Mouse (Mus musculus) cerebellum, adult 18-20 months (tissue): ENCODE measurements around the gene Dtd1.

ENCODE experiments used
- DNase-seq, 2 experiments: peaks; one replicate each; pipeline ENCODE4 v3.0.0; 2021

The Dtd1 gene

DNA sequence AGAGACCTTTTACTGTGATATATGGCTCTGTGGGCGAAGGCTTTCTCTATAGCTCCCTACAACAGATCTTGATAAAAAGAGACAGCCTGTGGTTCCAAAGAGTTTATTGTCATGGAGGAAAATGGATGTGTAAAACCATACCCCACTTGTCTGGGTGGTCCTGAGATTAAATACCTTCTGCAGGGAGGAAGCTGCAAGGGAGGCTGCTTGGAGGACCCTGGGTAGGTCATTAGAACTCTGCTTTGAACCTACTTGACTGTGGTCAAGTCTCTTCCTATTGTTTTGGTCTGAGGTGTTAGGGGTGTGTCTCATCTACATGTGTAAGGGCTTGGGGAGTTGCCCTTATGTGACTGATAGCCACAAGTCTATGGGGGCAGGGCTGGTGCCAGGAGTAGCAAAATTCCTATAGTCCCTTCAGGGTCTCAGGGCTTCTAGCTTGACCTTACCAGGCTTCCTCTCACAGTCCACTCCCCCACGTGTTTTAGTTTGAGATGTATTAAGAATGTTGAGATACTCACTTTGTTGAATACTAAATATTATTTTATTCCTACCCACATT is 115.6 kb downstream of the Dtd1 start:
- DNase-seq, result no peak

DNA sequence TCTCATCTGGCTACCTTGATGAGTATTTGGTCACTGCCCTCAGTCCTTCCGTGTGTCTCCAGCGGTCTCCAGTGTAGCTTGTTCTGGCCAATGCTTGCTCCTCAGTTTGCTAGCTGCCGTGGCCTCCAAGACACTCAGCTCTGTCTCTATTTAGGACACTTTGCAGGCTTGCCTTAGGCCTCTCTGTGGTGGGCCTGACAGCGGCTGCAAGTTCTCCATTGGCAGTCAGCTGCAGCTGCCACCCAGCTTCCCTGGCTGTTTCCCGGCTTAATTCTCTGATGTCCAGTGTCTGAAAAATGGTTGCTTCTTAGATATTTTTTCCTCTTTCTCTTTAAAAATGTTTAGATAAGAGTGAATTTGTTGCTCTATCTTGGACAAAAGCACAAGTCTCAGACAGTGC is 116.6 kb downstream of the Dtd1 start:
- DNase-seq, result no peak

DNA sequence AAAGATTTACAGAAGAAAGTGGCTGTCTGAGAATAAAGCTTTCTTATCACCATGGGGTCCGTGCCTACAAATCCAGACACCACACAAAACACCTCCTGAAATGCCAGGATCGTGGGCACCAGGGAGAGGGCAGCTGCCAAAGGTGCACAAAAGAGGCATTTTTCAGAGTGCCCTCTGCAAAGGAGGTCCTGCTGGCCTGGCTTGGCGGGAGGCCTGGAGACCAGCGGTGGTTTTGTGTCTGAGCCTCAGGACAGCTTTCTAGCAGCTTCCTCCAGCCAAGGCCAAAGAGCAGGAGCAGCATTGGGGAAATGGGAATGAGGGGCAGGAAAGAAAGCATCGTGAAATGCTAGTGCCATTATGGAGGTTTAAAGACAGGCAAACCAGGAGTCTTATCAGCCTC is 118.6 kb downstream of the Dtd1 start:
- DNase-seq, result peak in 1 of 2 experiments; percentile 18

DNA sequence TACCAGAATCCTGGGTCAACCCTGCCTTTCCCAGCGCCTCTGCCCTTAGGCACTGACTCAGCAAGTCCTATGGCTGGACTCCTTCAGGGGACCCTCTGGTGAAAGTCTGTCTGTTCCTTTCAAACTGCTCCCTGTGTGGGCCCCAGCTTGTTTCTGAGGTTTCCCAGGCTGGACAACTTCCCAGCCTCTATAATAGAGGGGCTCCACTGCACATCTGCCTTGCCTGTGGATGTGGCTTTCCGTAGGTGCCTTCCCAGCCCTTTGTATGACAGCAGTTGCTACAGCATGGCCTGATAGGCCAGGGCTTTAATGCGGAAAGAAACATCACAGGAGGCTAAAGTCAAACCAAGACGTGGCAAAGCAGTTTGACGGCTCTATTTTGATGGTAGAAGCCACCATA is 119.6 kb downstream of the Dtd1 start:
- DNase-seq, result no peak

DNA sequence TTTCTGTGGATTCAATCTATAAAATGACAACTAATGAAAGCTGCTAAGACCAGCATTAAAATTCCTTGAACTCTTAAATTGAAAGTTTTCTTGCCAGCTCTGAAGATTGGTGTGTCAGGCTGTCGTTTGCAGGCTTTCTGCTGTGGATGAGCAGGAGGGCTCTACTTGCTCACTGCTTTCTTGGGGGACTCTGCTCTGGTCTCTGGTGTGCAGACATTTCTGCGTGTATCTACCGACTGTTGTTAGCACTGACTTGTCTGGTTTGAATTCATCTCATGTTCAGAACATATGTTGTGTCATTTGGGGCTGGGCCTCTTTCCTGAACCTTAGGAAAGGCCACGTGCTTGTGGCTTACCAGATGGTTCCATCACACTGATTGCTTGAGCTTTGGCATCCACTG is 120.0 kb downstream of the Dtd1 start:
- no peak for DNase-seq

DNA sequence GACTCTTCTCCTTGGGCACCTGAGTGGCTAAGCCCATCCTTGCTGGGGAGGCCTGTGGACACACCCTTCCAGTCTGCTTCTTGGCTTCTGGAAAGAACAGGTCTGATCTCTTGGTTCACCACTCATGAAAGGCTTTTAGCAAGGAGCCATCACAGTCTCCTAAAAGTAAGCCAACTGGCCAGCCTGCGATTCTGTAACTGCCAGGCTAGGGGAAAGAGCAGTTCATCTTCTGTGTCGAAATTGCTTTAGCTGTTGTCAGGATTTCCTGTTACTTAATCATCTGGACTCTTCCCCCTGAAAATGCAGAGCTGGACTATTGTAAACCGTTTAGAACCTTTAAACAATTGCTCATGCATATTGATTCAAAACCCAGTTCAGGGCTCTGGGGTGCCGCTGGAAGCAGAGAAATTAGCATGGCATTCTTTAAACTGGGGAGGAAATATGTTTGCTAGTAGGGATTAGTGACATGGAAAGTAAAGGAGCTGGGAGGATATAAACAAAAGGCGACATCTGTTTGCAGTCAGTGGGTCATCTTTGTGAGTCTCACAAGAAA is 120.8 kb downstream of the Dtd1 start:
- no peak for DNase-seq

DNA sequence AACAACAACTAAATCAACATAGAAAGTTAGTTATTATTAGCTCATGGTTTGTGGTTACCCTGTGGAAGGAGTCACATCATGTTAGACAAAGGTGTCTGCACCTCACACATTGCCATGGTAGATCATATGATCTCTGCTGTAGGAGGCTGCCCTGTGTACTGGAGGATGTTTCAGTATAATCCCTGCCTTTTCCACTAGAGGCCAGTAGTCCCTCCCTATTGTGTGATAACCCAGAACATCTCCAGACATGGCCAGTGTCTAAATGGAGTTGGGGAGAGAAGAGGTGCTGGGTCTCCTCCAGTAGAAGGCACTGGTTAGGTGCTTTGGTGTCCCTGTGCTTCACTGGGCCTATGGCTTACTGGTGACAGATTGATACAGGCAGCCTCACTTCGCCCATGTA is 125.0 kb downstream of the Dtd1 start:
- DNase-seq, result no peak

DNA sequence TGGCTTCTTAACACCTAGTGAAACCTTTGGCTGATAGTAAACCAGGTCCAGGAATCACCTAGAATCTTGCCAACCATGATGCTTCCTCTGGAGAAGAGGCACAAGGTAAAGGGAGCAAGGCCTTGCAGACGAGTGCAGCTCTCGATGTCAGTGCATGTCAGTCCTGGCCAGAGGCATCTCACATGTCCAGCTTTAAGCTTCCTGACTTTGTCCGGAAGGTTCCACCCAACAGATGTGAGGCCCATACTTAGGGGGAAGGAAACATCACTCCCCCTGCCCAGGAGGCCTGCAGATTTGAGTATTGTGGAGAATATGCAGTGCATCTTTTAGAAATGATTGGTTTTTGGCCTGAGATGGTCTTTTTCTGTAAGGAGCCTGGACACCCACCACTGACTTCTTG is 127.4 kb downstream of the Dtd1 start:
- no peak for DNase-seq

DNA sequence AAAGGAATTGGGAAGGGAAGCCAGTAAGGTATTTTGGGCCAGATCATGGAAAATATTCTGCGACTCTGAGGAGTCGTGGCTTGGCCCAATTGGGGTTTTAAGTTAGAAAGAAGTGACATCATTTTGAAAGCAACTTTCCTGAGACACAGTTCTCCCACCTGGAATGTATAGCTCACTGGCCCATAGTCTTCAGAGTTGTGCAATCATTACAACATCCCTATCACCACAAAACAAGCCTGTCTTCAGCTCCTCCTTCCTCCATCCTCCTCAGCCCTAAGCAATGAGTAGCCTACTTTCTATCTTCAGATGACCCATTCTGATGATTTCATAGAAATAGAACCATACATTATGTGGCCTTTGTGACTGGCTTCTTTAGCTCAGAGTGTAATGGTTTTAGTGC is 130.1 kb downstream of the Dtd1 start:
- DNase-seq, result no peak

DNA sequence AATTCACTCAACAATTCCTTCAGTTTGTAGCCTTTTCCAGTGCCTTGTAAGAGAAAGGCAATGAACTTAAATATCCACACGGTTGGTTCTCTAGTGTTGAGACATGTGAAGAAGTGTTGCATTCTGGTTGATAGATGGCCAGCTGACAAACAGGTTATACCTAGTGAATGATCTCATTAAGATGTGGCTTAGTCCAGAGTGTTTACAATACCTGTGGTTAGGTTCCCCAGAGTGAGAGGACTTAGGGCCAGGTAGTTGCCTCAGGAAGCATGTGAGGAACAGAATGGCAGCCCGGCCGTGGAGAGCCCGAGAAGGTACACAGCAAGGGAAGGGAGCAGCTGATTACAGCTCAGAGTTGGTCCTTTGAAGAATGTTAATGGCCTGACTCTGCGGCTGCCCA is 138.5 kb downstream of the Dtd1 start:
- no peak for DNase-seq

DNA sequence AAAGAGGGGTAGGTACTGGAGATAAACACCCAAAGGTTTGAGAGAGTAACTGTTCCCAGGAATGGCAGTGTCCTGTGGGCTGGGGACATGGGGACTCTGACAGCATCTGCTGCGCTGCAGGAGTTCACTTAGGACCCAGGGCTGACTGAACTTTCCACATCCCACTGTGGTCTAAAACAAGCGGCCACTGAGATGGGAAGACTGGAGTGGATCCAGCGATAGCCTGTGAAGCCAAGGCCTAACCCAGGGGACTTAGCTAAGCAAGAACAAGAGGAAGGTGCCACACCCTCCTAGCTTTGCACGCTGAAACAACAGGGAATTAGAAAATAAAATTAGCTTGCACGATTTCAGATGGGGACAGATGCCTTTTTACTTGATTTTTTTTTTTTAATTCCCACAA is 138.9 kb downstream of the Dtd1 start:
- no peak for DNase-seq

DNA sequence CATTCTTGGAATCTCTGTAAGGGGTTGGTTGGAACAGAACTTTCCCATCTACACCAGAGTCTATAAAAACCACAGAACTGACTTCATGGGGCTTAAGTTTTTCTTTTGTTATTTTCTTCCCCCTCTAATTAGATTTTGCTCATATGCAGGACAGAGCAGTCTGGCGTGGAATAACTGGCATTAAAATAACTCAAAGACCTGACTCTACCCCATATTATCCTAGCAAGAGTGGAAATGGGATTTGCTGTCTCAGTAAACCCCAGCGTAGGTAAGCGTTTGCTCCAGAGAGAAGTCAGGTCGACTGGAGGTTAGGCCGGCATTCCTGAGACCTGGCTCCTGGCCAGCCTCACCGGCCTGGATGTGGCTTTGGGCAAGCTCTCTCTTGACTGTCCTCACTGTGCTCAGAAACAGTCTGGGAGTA is 140.9 kb downstream of the Dtd1 start:
- peak; percentile 51 to 59 for DNase-seq

DNA sequence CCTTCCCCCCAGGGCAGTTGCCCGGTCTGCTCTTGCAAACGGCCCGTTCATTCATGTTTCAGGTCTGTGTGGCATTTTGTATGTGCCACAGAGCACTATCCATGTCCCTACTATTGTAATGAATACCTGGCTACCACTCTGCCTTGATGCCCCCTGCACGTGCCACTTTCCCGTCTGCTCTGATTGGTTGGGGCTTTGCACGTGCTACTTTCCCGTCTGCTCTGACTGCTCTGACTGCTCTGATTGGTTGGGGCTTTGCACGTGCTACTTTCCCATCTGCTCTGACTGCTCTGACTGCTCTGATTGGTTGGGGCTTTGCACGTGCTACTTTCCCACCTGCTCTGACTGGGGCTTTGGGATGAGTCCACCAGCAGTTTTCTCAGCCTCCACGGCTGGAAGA is 142.3 kb downstream of the Dtd1 start:
- no peak for DNase-seq

DNA sequence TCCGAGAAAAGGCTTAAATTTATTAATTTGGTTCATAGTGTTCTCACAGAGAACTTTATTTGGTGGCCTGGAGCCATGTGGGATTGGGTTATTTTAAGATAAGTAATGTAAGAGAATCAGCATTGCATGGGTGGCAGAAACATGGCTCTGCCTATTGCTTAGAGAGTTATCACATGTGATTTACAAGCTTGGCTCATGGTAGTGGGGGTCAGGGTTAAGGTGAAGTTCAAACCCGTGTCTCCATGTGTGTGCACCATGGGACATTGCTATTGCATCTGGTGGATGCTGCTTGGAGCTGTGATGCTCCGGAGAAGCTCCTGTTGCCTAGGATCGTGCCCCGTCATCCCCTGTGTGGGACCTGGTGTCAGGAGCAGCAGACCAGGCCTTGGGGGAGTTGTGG is 143.6 kb downstream of the Dtd1 start:
- no peak for DNase-seq

DNA sequence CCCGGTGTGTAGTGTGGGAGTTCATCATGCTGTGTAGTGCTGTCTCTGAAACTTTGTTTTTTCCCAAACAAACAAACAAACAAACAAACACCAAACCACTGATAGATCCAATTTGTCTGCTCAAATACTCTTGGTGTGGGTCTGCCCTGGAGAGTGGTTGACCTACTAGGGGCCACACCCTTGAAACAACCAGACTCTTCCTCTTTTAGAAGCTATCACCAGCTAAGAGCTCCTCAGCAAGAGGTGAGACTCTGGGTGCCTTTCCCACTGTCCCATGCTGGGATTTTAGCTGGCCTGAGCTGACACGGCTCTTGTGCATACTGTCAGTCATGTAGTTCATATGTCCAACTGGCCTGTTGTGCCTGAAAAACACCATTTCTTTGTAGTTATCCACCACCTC is 145.6 kb downstream of the Dtd1 start:
- DNase-seq, result no peak

DNA sequence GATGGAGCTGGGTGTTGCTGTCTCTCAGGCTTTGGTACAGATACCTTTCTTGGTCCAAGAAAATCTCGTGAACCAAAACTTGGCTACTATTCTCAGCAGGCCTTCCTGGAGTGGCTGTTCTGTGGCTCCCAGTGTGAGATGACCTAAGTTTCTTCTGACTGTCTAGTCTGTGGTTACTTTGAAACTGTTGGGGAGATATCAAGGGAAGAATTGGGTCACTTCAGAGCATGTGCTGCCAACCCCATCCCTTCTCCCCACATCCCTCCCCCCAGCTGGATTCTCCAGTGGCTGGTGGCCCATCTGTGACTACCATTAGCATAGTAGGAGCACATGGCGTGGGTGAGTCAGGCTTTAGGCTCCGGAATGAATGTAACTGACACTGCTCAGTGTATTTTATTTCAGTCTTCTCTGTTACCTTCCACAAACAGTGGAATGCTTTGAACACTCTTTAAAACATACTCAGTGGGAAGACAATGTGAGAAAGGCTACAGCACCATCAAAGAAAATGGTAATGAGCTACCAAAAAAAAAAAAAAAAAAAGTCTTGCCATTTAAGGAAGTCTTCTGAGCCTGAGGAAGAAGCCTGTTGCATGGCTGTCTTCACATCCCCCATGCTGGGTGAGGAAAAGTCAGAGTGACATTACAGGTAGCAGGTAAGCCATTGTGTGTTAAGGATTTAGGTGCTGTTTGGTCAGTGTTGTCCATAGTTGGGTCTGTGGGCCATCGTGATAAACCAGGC is 146.5 kb downstream of the Dtd1 start:
- DNase-seq, result no peak

DNA sequence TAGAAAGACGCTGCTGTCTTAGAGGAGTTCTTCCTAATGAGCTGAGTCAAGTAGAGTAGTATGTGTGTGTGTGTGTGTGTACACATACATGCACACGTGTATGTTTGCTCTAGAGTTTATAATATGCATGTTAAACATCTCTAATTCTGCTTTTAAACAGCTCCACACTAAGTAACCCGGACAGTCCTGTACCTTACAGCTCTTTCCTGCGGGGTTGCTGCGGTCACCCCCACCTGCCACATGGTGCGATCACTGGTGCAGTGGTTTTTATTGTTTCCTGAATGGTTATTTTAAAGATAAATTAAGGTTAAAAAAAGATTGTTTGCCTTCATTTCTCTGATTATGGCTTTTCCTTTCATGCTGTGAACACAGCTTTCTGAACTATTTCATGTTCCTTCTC is 153.9 kb downstream of the Dtd1 start:
- DNase-seq, result no peak

DNA sequence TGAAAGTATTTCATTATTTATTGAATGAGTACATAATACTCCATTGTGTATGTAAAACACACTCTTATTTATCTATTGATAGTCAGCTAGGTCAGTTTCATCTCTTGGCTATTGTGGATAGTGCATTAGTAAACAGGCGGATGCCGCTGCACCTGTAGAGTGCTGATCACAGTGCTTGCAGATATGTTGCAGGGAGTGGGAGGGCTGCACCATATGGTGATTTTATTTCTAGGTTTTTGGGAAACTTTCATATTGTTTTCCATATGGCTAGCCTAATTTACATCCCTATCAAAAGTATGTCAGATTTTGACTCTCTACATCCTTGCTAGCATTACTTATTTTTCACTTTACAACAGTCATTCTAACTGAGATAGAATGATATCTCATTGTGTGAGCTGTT is 155.3 kb downstream of the Dtd1 start:
- no peak for DNase-seq

DNA sequence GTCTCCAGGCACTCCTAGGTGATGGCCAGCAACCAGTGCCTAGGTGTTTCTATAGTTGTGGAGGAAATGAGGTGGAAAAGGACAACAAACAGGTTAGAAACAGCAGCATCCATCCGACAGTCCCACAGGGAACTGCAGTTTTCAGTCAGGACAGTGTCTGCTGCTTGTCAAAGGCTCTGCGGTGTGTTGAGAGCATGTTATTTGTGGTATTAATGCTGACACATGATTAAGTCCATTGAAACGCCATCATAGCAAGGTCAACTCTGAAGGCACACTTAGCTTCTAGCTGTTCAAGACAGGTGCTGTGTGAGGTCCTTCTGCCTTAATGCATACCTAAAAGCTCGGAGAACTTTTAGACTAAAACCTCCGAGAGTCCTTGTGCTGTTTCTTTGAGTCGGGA is 161.0 kb downstream of the Dtd1 start:
- no peak for DNase-seq

DNA sequence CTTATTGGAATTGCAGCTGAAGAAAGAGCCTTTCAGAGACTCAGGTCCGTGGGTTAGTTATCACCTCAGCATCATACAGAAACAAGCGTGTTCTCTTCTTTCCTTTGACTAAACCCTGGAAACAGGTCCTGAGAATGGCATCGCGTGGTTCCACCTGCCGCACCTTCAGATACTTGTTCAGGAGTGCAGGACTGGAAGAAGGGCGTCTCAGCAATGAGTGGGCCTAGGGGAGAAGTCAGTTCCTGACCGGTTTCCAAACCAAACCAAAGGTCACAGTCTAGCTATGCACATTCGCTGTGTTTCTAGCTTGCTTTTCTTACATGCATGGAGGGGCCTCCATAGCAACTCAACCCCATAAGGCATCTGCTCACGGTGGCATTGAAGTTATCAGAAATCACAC is 164.0 kb downstream of the Dtd1 start:
- DNase-seq, result no peak

DNA sequence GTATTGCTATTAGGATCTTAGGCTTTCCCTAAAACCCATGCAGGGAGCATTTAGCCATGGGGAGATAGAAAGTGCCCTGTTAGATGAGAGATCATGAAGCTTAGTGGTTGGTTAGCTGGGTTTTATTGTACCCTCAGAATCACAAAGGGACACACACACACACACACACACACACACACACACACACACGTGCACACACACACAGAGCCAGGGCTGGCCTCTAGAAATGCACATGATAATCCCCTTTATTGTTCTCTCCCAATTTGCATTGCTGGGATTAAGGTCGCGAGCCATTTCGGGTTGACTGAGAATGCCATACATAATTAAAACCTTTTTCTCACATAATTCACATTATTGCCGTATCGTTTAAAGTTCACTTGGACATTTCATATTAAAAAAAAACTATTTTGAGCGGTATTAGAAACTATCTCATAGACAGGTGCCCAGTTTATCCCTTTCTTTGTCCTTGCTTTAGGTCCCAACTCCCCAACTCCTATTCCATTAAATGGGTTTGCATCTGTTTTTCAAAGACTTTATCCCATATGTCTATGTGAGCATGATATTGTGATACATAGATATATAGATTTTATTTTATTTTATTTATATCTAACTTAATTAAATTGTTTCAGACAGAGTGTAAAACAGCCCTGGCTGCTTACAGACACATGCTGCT is 164.6 kb downstream of the Dtd1 start:
- DNase-seq, result no peak

DNA sequence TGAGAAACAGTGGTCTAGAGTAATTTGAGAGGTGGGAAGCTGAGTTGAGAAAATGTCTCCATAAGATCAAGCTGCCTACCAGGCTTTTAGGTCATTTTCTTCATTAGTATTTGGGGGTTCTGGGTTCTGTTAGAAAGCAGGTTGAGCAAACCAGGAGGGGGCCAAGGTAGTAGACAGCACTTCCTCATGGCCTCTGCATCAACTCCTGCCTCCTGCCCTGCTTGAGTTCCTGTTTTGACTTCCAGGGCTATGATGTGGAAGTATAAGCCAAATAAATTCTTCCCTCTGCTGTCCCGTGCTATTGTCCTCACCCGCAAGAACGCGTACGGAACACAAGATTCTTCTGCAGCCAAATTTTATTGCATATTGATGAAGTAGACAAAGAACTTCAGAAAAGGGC is 165.5 kb downstream of the Dtd1 start:
- DNase-seq, result no peak

DNA sequence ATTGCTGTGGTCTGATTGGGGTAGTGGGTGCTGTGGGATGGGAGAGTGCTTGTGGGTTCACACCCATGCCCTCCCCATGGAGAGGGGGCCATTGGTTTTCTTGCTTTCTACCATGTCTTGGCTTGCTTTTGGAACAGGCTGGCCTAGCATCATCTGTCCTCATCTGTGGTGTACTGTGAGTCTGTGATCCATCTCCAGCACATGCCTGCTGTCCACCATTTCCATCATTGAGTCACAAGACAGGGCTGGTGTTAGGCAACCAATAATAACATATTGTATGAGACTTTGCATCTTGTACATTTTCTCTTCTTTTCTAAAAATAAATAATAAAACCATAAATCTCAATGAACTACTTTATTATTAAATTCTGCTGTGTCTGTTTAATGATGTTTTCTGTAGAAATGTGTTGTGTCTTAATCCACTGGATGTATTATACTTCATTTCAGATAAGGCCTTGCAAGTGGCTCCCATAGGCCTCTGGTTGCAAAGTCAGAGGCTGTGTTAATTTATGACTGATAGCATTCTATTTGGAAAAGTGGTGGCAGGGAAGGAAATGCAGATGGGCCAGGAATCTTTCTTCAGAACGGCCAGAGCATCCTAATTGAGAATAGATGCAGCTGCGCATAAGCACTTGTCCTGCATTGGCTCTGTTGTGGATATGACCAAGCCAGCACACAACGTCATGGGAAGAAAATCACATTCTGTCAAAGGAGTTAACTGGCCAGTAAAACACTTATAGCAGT is 168.8 kb downstream of the Dtd1 start:
- DNase-seq, result no peak

DNA sequence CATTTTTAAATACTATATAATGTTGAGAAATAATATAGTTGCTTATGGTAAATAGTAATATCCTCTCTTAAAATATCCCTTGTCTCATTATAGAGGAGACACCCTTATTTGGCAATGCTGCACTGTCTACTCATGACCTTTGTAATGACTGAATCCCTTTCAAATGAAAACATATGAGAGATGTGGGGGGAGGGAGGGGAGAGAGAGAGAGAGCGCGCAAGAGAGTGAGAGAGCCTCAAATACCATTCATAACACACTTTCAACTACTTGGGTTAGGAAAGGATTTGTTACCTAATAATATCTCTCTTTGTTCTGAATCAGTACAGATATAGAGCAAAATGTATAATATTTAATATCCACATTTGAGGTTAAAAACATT is 169.4 kb downstream of the Dtd1 start:
- DNase-seq, result no peak
